Mouse (Mus musculus) spleen, adult 12 weeks (tissue): ENCODE results near the gene Tor2a.

Experiments used
- DNase-seq: peaks from one replicate; pipeline ENCODE4 v3.0.0; 2022; ENCODE audit warnings: low spot score

Gene Tor2a

GRCm38 (mm10) chr2:32763353-32763752 lies 6.3 kb downstream of the Tor2a start:
- DNase-seq = no peak

GRCm38 (mm10) chr2:32767241-32767640 lies 10.2 kb downstream of the Tor2a start:
- DNase-seq = no peak

DNA sequence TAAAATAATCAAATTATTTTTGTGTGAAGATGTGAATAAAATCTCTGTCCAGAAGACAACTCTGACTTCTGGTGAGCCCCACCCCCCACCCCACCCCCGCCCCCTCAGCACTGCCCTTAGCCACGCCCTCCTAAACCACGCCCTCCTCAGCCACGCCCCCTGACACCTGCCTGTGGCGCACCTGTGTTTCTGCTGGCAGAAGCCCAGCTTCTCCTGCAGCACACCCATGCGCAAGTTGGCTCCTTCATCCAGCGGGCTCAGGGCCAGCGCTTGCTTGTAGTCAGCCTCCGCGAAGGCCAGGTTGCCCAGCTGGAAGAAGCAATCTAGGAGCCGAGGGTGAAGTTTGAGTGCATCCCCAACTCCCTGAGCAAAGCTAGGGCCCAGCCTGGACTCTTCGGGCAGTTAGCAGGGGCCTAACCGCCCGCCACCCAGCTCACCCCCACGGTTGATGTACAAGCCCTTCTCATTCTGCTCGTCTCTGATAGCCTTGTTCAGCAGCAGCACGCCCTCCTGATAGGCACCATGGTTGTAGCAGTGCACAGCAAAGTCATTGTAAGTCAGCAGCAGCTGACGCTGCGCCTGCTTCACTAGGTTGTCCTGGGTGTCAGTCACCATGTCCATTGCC lies 11.7 kb downstream of the Tor2a start:
- DNase-seq = peak; percentile 10

DNA sequence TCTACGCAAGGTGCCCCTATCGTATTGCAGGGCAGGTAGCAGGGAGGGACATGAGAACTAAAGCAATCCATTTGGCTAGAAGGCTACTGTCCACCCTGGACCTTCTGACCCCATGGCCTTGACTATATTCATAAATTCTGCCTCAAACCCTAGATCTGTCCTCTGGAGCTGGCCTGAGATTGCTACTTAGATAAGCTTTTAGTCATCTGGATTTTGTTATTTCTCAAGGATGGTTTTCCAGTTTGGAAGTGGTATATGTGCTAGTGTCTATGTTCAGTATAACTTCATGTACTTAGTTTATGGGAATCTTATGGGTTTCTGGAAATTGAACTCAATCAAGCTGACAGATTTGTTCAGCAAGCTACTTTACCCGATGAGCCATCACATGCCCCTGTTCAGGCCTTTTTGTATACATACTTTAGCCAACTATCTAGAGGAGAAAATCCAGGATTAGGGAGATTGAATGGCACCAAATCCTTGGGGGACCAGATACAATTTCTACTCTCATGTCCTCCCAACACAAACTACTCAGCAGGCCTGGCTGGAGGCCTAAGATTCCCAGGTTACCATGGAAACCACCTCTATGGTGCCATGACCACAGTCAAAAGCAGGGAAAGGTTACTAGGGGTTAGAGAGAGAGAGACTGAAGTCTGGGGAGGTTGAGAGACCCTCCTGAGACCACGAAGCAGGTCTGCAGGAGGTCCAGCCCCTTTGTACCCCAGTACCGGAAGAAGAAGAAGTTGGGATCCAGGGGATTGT lies 12.5 kb downstream of the Tor2a start:
- no peak for DNase-seq

- DNase-seq = no peak
These were observed 14.9 kb downstream of the Tor2a start for GRCm38 (mm10) chr2:32771886-32772285.

DNA sequence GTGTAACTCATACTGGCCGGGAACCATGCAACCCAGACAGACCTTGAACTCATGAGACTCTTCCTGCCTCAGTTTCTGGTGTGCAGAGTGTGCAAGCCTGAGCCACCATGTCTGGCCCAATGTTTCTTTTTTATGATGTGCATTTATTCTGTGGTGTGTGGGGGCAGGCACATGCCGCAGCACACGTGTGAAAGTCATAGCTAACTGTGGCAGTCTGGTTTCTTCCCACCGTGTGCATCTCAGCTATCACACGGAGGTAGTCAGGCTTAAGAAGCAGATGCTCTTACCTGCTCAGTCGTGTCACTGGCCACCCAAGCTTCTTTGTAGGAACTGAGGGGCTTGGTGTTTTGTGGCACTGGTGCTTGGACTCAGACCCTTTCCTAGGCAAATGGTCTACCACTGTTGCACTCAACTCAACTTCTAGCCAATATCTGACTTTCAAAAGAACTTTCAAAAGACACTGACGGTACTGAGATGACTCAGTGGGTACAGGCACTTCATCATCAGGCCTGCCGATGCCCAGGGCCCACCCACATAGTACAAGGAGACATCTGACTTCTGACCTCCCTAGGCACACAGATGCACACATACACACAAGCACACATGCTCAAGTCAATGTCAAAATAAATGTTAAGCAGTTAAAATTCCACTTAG lies 15.7 kb downstream of the Tor2a start:
- DNase-seq = no peak

DNA sequence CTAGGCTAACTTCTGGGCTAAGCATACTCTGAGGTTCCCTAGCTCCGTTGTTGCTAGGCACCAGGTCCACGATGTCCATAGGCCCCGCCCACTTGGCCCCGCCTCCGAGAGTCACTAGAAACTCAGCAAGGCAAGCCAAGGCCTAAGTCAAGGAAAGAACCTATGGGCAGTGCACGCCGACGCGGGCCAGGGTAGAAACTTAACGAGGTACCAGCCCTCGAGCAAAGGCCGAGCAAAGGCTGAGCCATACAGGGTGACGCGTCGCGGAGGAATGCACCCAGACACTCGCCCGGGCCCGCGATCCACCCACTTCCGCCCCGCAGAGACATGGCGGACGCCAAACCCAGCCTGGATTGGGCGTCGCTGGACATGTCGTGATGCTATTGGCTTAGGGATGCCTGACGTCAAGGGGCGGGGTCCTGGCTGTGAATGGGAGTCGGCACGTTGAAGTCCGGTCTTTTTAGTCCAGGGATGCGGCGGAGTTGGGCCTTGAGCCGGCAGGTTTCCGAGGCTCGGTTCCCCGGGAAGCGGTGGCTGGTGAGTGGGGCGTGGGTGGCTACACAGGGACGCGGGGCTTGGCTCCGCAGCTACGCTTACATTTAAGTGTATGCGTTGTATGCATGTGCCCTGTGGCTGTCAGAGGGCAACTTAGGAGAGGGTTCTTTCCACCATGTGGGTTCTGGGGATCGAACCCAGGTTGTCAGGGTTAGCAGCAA lies 18.5 kb downstream of the Tor2a start, which contains the start of the genes Ttc16 and Ptrh1:
Gene Ttc16 (minus strand): TSS at position 275 of the 716 bp plus-strand sequence.
Gene Ptrh1 (plus strand): TSS at position 428 of the 716 bp plus-strand sequence.
- peak; percentile 94 for DNase-seq

GRCm38 (mm10) chr2:32776192-32776591 lies 19.2 kb downstream of the Tor2a start:
- DNase-seq = no peak

DNA sequence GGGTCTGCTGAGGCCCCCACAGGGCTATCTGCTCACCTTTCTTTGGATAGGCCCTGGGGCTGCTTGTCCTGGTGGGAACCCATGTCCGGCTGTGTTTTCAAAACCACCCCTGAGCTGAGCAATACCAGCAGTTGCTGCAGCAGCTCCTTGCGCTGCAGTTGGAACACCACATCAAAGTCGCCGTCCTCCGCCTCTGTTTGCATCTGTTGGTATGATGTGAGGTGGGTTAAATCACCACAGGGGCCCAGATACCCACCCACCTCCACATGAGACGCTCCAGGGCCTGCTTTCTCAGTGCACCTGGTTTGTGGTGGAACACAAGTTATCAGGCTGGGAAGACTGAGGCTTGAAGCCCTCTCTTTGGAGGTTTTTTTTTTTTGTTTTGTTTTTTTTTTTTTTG lies 21.0 kb downstream of the Tor2a start:
- DNase-seq = no peak

DNA sequence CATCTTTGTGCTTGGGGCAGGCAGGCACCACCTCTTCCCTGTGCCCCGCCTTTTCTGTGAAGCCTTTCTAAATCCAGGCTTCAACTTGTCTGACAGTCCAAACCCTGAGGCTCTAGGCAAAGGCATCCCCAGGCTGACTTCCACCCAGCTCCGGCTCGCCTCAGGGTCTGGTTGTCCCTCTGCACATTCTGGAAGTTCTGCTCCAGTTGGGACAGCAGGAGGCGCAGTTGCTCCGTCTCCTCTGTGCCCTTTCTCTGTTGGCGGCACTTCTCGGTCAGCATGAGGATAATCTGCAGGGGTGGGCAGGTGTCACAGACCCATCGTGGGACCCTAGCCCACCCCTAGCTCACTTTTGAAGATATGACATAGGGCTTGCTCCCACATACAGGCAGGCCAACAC lies 22.1 kb downstream of the Tor2a start:
- peak; percentile 13 for DNase-seq

DNA sequence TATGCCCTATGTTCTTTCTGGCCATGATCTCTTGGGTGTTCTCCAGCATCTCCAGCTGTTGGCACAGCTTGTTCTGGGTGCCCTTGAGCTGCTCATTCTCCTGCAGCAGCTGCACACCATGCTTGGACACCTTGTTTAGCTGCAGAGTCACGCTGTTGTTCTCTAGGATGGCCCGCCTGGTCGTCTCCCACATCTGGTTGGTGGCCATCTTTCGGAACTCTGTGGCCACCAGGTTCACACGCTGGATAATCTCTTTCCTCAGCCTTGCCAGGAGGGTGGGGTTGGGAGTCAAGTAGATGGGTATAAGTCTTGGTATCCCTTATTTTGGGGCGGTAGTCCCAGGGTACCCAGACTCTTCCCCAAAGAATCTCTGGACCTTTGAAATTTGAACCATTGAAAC lies 22.7 kb downstream of the Tor2a start:
- DNase-seq = no peak

DNA sequence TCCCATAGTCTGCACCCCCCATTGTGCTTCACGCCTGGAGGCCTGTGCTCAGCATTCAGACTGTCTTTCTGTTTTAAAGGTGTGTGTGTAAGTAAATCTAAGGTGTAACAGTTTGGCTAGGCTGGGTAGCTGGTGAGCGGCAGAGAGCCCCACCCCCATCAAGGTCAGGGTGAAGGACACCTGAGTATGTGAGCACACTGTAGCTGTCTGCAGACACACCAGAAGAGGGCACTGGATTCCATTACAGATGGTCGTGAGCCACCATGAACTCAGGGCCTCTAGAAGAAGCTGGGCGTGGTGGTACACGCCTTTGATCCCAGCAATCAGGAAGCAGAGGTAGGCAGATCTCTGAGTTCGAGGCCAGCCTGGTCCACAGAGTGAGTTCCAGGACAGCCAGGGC lies 24.7 kb downstream of the Tor2a start:
- no peak for DNase-seq

DNA sequence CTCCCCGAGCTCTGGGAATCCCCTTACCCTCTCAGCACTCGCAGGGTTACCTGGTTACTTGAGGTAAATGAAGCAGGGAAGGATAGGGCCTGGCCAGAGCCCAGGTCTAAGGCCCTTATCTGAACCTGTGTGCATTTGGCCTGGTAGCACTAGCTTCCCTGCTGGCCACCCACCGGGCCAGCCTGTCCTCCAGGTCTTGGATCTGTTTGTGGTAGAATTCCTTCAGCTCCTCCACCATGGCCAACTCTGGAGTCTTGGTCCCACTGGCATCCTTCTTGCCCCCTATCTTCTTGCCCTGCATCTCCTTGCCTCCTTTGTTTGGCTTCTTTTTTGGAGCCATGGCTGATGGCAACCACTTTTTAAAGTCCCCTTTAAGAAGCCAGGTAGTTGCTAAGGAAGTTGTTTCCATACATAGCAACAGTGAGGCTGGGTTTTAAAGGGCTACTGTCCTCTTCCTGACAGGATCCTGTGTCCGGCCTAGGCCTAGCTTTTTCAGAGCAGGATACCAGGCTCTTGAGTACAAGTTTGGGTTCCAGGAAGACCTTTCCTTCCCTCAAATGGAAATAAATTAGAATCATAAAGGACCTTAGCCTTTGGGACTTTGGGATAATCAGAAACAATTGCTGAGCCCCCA lies 27.1 kb downstream of the Tor2a start, which contains the start of gene Cfap157:
Gene Cfap157 (minus strand): TSS at position 381 of the 634 bp plus-strand sequence.
- no peak for DNase-seq

DNA sequence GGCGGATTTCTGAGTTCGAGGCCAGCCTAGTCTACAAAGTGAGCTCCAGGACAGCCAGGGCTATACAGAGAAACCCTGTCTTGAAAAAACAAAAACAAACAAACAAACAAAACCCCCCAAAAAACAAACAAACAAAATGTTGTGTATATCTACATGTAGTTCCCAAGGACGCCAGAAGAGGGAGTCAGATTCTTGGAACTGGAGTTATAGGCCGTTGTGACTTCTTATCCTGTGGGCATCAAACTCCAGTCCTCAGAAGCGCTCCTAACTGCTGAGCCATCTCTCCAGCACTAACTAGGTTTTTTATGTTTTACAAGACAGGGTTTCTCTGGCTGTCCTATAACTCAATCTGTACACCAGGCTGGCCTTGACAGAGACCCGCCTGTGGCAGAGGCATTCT lies 30.1 kb downstream of the Tor2a start:
- no peak for DNase-seq

DNA sequence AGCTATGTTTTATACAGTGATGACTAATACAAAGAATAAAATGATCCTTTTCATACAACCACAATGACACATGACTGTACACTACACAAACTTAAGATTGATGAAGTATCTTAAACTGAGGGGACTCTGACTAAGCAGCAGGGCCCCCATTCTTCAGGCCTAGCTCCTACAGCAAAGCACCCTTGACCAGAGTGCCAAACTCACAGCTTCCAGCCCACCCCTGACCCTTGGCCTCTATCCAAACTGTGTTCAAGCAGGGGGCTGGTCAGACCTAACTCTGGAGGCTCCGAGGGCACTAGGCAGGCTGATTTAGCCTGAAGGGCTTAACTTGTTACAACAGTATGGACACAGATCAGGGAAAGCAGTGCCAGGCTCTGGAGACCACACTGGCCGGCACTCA lies 31.5 kb downstream of the Tor2a start:
- no peak for DNase-seq

DNA sequence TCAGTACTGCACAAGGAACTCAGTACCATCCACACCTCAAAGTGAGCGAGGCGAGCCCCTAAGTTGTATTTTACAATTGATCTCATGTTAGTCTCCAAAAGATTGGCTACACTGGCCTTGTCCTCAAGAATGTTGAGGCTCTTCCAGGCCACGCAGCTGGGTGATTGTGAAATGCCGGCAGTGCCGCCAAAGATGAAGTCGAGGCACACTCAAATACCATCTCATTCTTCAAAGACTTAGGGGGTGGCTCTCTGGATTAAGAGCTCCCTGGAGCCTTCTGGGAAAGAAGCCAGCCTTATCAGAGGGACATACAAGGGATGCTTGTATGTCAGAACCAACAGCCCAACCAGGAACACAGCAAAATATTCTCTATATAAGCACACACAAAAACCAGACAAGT lies 34.3 kb downstream of the Tor2a start:
- no peak for DNase-seq

- DNase-seq = no peak
These were observed 38.8 kb downstream of the Tor2a start for GRCm38 (mm10) chr2:32795748-32796418.

- DNase-seq = no peak
These were observed 41.4 kb downstream of the Tor2a start for GRCm38 (mm10) chr2:32798251-32798962.

DNA sequence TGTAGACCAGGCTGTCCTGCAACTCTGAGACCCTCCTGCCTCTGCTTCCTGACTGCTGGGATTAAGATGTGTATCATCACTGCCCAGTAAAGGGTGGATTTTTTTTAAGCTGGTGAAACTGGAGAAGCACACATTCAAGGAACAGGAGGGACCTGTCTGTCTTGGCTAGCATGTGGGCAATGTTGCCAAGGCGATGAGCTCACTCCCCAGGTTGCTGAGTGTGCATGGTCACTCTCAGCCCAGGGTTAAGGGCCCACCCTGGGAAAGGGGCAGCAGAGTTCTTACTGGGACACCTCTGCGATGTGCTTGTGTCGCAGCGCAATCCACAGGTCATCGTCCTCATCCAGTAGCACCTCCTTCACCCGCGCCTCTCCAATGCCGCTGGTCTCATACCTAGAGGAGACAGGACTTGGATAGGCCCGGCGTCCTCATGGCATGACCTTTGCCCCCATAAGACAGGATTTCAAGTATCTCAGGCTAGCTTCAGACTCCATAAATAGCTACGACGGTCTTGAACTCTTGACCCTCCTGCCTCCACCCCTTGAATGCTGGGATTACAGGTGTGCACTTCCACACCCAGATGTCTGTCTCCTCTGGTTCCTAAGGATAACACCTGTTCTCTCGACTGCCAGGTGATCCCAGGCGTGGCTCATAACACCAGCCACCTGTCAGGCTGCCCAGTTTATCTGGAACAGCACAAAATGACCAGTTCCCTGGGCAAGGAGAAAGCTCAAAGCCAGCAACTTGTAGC lies 52.0 kb downstream of the Tor2a start:
- DNase-seq = no peak
